Mouse (Mus musculus): Measurements from ENCODE around the gene Nadk. TPM values are rescaled to one million over a fixed set of nuclear protein-coding genes. Genes with fewer than 3 reads are reported as not detected.
A peak's percentile ranks its signal among the peaks of the same experiment; 100 is the strongest.

The Nadk gene
- total RNA-seq, 2 experiments from 2014 or later: 160 to 313 TPM

GRCm38 (mm10) chr4:155601091-155601996, 39.2 kb downstream of the Nadk start, which contains the start of gene Slc35e2:
Slc35e2 (plus strand) TSS chr4:155601416.
- peak; percentile 85 to 89 for DNase-seq (ENCODE audit: low spot score in 2 of 2)

- DNase-seq (ENCODE audit: low spot score in 2 of 2): no peak
Observed at GRCm38 (mm10) chr4:155601997-155602456, 39.8 kb downstream of the Nadk start.

- no peak for DNase-seq (ENCODE audit: low spot score in 2 of 2)
Observed at GRCm38 (mm10) chr4:155602753-155603152, 40.6 kb downstream of the Nadk start.

DNA sequence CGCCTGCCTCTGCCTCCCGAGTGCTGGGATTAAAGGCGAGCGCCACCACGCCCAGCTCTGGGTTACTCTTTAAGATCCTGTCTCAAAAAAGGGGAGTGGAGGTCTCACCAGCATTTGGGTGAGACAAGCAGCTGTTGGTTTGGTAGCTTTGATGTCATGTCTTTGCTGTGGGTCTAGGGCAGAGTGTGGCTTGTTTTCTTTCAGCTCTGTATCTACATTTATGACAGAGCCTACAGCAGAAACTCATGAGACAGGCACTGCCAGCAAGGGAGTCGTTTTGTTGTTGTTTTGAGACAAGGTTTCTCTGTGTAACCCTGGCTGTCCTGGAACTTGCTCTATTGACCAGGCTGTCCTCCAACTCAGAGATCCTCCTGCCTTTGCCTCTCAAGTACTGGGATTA, 41.6 kb downstream of the Nadk start:
- DNase-seq (ENCODE audit: low spot score in 2 of 2): no peak

GRCm38 (mm10) chr4:155605132-155605531, 43.0 kb downstream of the Nadk start:
- DNase-seq (ENCODE audit: low spot score in 2 of 2): no peak

GRCm38 (mm10) chr4:155606825-155607224, 44.6 kb downstream of the Nadk start:
- DNase-seq (ENCODE audit: low spot score in 2 of 2): no peak

GRCm38 (mm10) chr4:155611860-155612259, 49.7 kb downstream of the Nadk start:
- DNase-seq (ENCODE audit: low spot score in 2 of 2): no peak

DNA sequence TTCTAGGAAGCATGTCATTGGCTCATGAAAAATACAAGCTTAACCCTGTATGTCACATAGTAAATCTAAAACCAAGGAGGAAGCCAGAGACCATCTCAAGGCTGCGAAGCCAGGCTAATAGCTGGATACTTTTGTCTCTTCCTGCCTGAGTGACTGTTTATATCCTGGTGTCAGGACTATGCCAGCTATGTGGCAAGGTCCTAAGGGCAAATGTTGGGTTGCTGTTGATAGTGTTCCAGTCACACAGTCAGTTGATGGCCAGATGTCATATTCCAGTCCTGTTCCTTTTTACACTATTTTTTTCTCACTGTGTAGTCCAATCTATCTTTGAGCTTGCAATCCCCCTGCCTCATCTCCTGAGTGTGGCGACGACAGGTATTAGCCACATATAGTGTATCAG, 51.1 kb downstream of the Nadk start:
- DNase-seq (ENCODE audit: low spot score in 2 of 2): no peak

- DNase-seq (ENCODE audit: low spot score in 2 of 2): no peak
Observed at GRCm38 (mm10) chr4:155618321-155618720, 56.1 kb downstream of the Nadk start.

DNA sequence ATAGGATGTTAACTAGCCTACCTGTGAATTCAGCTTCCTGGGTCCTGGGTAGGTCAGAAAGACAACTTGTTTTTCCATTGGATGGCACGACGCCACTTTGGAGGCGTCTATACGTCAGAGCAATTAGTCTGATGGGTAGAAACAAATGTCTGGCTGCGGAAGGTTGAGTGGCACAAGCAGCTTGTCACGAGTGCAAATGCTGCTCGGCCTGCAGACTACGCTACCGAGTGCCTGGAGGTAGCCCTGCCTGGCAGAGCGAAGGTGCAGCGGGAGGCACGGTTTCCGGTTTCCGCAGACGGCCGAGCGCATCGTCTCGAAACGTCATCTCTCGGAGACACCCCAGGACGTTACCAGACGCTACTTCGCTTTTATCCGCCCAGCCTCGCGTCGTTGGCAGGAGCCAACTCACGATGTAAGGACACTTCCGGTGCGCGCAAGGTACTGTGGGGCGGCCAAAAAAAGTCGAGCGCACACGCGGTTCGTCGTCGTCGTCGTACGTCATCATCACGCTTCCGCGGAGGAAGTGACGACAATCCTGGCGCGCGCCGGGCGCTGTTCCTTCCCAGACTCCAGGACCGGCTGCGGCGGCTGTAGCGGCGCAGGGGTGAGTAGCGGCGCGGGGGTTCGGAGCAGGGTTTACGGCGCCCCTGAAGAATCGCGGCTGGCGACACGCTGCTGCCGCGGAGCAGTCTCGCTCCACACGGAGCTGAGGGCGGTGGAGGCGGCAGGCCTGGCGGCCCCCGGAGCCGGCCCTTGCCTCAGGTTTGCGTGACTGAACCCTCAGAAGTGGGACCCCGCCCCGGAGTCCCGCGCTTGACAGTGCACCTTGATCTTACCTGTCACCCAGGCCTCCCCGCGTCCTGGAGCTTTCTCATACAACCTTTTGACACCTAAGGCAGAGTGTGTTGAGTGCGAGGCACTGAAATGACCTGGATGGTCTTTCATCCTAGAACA, 62.4 kb downstream of the Nadk start, which contains the start of gene Cdk11b:
TSS of gene Cdk11b (plus strand) at position 517 of the 954 bp plus-strand sequence.
- peak; percentile 93 to 95 for DNase-seq (ENCODE audit: low spot score in 2 of 2)

DNA sequence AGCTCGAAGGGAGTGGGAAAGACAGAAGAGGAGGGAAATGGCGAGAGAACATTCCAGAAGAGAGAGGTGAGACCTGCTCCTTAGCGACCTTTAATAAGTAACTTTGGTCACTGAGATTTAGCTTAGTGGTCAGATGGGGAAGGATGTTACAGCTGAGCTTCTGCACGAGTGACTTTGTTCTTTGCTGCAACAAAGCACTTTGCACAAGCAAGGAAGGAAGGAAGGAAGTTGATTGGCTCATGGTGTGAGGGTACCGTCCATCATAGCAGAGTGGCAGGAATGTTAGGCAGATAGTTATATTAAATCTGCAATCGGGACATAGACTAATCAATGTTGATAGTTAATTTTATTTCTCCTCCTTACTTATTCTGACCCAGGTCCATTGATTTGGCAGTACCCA, 68.1 kb downstream of the Nadk start:
- no peak for DNase-seq (ENCODE audit: low spot score in 2 of 2)

DNA sequence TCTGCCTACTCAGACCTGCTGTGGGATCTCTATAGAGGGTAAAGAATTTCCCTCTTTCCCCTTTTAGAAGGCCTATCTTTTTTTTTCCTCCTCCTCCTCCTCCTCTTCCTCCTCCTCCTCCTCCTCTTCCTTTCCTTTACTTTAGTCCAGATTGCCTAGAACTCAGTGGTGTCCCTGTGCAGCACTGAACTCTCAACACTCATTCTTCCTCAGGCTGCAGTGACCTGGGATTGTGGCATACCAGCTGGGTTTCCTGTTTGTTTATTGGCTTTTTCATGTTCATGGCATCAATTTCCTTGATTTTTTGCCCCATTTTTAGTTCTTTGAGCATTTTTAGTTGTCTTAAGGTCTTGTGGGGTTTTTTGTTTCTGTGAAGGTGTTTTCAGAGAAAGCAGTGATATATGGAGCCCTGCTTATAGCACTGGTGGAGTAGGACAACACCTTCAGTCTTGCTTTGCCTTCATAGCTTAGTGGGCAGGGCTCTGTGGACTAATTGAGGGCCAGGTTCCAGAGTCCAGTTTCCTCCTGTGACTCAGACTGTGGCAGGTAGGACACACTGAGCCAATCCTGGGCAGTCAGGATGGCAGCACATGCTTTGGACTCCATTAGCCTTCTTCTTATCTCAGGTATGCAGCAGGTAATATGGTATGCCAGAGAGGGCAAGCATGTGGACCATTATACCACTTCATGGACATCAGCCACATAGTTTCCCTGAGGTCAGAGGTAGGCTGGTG, 73.8 kb downstream of the Nadk start:
- DNase-seq (ENCODE audit: low spot score in 2 of 2): no peak

Other genes with a start within 250 kb of the Nadk start
- gene Prkcz, start 201.0 kb upstream of the Nadk start, total RNA-seq (2021): 1 to 10 TPM; 5.5 to 7.6 TPM
- gene Gabrd, start 164.3 kb upstream of the Nadk start, total RNA-seq (2021): under 1 TPM in 1 of 2 experiments, not detected in 1; 0.16 TPM
- gene Cfap74, start 153.2 kb upstream of the Nadk start, total RNA-seq (2021): 1 to 10 TPM in 1 of 2 experiments, under 1 TPM in 1; 0.63 to 1.6 TPM
- 1 to 10 TPM; 5.9 to 7.5 TPM for gene Tmem52, start 93.3 kb upstream of the Nadk start, total RNA-seq (2021)
- 100 to 1,000 TPM; 436 to 441 TPM for gene Gnb1, start 71.0 kb upstream of the Nadk start, total RNA-seq (2021)
- 10 to 100 TPM; 28.6 to 35.7 TPM for gene Slc35e2, start 39.0 kb downstream of the Nadk start, total RNA-seq (2021)
- gene Cdk11b, start 62.5 kb downstream of the Nadk start, total RNA-seq (2021): 10 to 100 TPM; 56.8 to 62.0 TPM
- gene Gm10563, start 83.0 kb downstream of the Nadk start, total RNA-seq (2021): not detected
- gene Mmp23, start 91.0 kb downstream of the Nadk start, total RNA-seq (2021): 10 to 100 TPM in 1 of 2 experiments, 1 to 10 TPM in 1; 5.6 to 12.8 TPM
- 10 to 100 TPM; 57.1 to 59.7 TPM for gene Mib2, start 106.8 kb downstream of the Nadk start, total RNA-seq (2021)
- 10 to 100 TPM; 31.5 to 48.1 TPM for gene Fndc10, start 132.0 kb downstream of the Nadk start, total RNA-seq (2021)
- gene Ssu72, start 142.4 kb downstream of the Nadk start, total RNA-seq (2021): 100 to 1,000 TPM in 1 of 2 experiments, 10 to 100 TPM in 1; 92.0 to 105 TPM
- under 1 TPM; 0.48 to 0.89 TPM for gene Tmem240, start 172.4 kb downstream of the Nadk start, total RNA-seq (2021)
- gene Atad3a, start 198.7 kb downstream of the Nadk start, total RNA-seq (2021): 10 to 100 TPM; 96.2 to 99.8 TPM
- gene Vwa1, start 212.3 kb downstream of the Nadk start, total RNA-seq (2021): 10 to 100 TPM in 1 of 2 experiments, 1 to 10 TPM in 1; 3.8 to 12.3 TPM
- gene Tmem88b, start 223.5 kb downstream of the Nadk start, total RNA-seq (2021): under 1 TPM; 0.56 to 0.70 TPM
- not detected for gene Ankrd65, start 228.1 kb downstream of the Nadk start, total RNA-seq (2021)
- gene Mrpl20, start 240.5 kb downstream of the Nadk start, total RNA-seq (2021): 100 to 1,000 TPM; 143 to 148 TPM